Mouse (Mus musculus) brain, embryonic 14.5 days (tissue): ENCODE data around the gene Eci3.

ENCODE experiments used
- CTCF ChIP-seq: fragments of 200-500 bp; IDR thresholded peaks from 2 replicates; pipeline ENCODE4 v1.5.1; 2012; ENCODE audit warnings: inconsistent platforms, mild to moderate bottlenecking, moderate library complexity, borderline replicate concordance; ENCODE audit not compliant: insufficient read depth, insufficient read length; ENCODE audit errors: extremely low read depth
- POLR2A ChIP-seq: fragments of 200-500 bp; IDR thresholded peaks from 2 replicates; pipeline ENCODE4 v1.6.1; 2012; ENCODE audit warnings: mild to moderate bottlenecking, inconsistent platforms, borderline replicate concordance; ENCODE audit not compliant: poor library complexity, insufficient read depth, insufficient read length, severe bottlenecking; ENCODE audit errors: extremely low read depth

DNA sequence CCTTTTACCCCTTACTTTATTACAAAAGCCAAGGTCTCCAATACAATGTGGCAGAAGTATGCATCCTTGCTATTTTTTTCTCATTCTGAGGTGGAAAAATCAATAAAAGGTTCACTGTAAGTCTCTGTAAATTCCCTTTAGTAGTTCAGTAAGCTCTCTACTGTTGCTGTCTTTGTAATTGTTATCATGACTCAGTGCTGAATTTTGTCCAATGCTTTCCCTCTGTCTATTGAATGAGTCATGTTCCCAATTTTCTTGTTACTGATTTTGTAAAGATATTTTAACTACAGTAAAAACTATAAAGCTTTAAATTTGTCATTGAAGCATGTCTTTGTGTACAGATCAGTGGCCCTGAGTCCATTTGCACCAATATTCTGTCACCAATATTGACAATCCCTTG lies 21.2 kb downstream of the Eci3 start:
- TF ChIP-seq POLR2A: no peak
- TF ChIP-seq CTCF: no peak
